Mouse (Mus musculus) intestine, embryonic 14.5 days (tissue): ENCODE results near the gene Polr2i. TPM values are rescaled to one million over a fixed set of nuclear protein-coding genes. Genes with fewer than 3 reads are reported as not detected.
"Not testable (repeated sequence)": the region's sequence is repeated elsewhere in the genome, so short reads cannot be mapped to it uniquely, and the experiment has no call there.

ENCODE experiments used
- ATAC-seq: fragments of 200-750 bp; cut with Nextera tagmentation; replicated peaks from 2 replicates; pipeline ENCODE4 v1.8.0; 2017; ENCODE audit warnings: low read depth, moderate number of reproducible peaks, moderate TSS enrichment, moderate library complexity; ENCODE audit not compliant: low FRiP score, low TSS enrichment
- DNase-seq: peaks from one replicate; pipeline ENCODE4 v3.0.0-alpha.2; 2018; ENCODE audit warnings: low spot score
- H3K27ac ChIP-seq: fragments of 300-500 bp; sonication (generic); 2 replicates; pipeline ENCODE4 v1.5.1; 2014; ENCODE audit warnings: low read depth, mild to moderate bottlenecking, control low read depth
- H3K27me3 ChIP-seq: fragments of 300-500 bp; sonication (generic); replicated peaks from 2 replicates; pipeline ENCODE4 v1.6.1; 2014; ENCODE audit warnings: low read length, control low read depth; ENCODE audit not compliant: control insufficient read depth, insufficient read depth
- H3K36me3 ChIP-seq: fragments of 300-500 bp; sonication (generic); 2 replicates; pipeline ENCODE4 v1.6.1; 2014; ENCODE audit warnings: low read length, control low read depth; ENCODE audit not compliant: control insufficient read depth, insufficient read depth
- H3K4me1 ChIP-seq: fragments of 300-500 bp; sonication (generic); replicated peaks from 2 replicates; pipeline ENCODE4 v1.6.1; 2014; ENCODE audit warnings: low read length, control low read depth, mixed read lengths; ENCODE audit not compliant: control insufficient read depth, insufficient read depth
- H3K4me2 ChIP-seq: fragments of 300-500 bp; sonication (generic); 2 replicates; pipeline ENCODE4 v1.6.1; 2014; ENCODE audit warnings: low read length
- H3K4me3 ChIP-seq: fragments of 300-500 bp; sonication (generic); 2 replicates; pipeline ENCODE4 v1.5.1; 2014; ENCODE audit warnings: low read depth, low read length, control low read depth, mixed read lengths
- H3K9ac ChIP-seq: fragments of 300-500 bp; sonication (generic); 2 replicates; pipeline ENCODE4 v1.6.1; 2014; ENCODE audit warnings: mild to moderate bottlenecking, low read length
- H3K9me3 ChIP-seq: fragments of 300-500 bp; sonication (generic); 2 replicates; pipeline ENCODE4 v1.6.1; 2016; ENCODE audit warnings: low read length, control low read depth; ENCODE audit not compliant: control insufficient read depth
- WGBS: fragments of 180-500 bp; shearing (Covaris S2); extraction: QIAGEN DNeasy Blood & Tissue Kit; methylation state at CpG from one replicate; pipeline ENCODE4 v1.1.7; 2014; 5-methylcytosine and 5-hydroxymethylcytosine counted together
- polyA plus RNA-seq: library from polyadenylated mRNA; unstranded; fragments of >200 nt; fragmentation: Nextera tagmentation; extraction: Ambion mirVana; gene quantifications from 2 replicates; pipeline ENCODE4 v1.2.1, GENCODE M21; 2014

Polr2i gene
- polyA plus RNA-seq, 1 experiment from 2014 or later = 159 TPM

- Histone ChIP-seq H3K4me2 (peak overlapping the region; percentile 82), H3K27me3 (no peaks in the 10 kb centered on the region), H3K27ac (peak overlapping the region; percentile 96), H3K36me3 (peaks cover 24% of the 10 kb centered on the region; the same call in 1 of the 2 replicates), H3K4me3 (peak overlapping the region; percentile 77), H3K9ac (peak overlapping the region; percentile 74), H3K9me3 (no peaks in the 10 kb centered on the region), H3K4me1 (peaks cover 6% of the 10 kb centered on the region)
- ATAC-seq (peak; percentile 14), DNase-seq (peak; percentile 81)
- WGBS = 3% methylated on average over 24 of the region's 24 CpGs
These were observed 942 bp downstream of the Polr2i start for GRCm38 (mm10) chr7:30232631-30233148.

- Histone ChIP-seq H3K36me3 (peaks cover 21% of the 10 kb centered on the region; the same call in 1 of the 2 replicates), H3K9me3 (no peaks in the 10 kb centered on the region), H3K27me3 (no peaks in the 10 kb centered on the region), H3K4me3 (no peak overlapping the region), H3K4me1 (peaks cover 6% of the 10 kb centered on the region), H3K4me2 (peak overlapping the region; percentile 82; the same call in 1 of the 2 replicates), H3K9ac (no peak overlapping the region), H3K27ac (no peak overlapping the region)
- ATAC-seq (no peak), DNase-seq (no peak)
- 86% methylated on average over 20 of the region's 20 CpGs for WGBS
These were observed 1.6 kb downstream of the Polr2i start for GRCm38 (mm10) chr7:30233387-30233786.

- DNase-seq = no peak
- H3K9ac ChIP-seq = no peak overlapping the region
- H3K27me3 ChIP-seq = no peaks in the 10 kb centered on the region
- 95% methylated on average over 15 of the region's 15 CpGs for WGBS
- H3K27ac ChIP-seq = no peak overlapping the region
- H3K4me3 ChIP-seq = no peak overlapping the region
- ATAC-seq = no peak
- H3K4me1 ChIP-seq = peaks cover 6% of the 10 kb centered on the region
- H3K4me2 ChIP-seq = no peak overlapping the region
- H3K36me3 ChIP-seq = peaks cover 15% of the 10 kb centered on the region; the same call in 1 of the 2 replicates
- H3K9me3 ChIP-seq = no peaks in the 10 kb centered on the region
These were observed 2.6 kb downstream of the Polr2i start for GRCm38 (mm10) chr7:30234276-30234858.

GRCm38 (mm10) chr7:30235091-30235490, 3.3 kb downstream of the Polr2i start:
- Histone ChIP-seq H3K36me3 (peaks cover 16% of the 10 kb centered on the region; the same call in 1 of the 2 replicates), H3K27me3 (no peaks in the 10 kb centered on the region), H3K4me2 (no peak overlapping the region), H3K9ac (no peak overlapping the region), H3K4me1 (peaks cover 6% of the 10 kb centered on the region), H3K4me3 (no peak overlapping the region), H3K27ac (no peak overlapping the region), H3K9me3 (no peaks in the 10 kb centered on the region)
- ATAC-seq (no peak), DNase-seq (no peak)
- 91% methylated on average over 8 of the region's 8 CpGs for WGBS

- ATAC-seq (no peak), DNase-seq (no peak)
- 86% methylated on average over 4 of the region's 4 CpGs for WGBS
- no peaks in the 10 kb centered on the region for H3K9me3 ChIP-seq
- no peak within 1 kb of the TSS for H3K4me2 ChIP-seq
- no peak within 1 kb of the TSS for H3K27ac ChIP-seq
- no peak within 1 kb of the TSS for H3K4me3 ChIP-seq
- H3K27me3 ChIP-seq = no peaks in the 10 kb centered on the region
- H3K36me3 ChIP-seq = peaks cover 18% of the 10 kb centered on the region; the same call in 1 of the 2 replicates
- H3K4me1 ChIP-seq = peaks cover 5% of the 10 kb centered on the region
- H3K9ac ChIP-seq = no peak within 1 kb of the TSS
These were observed 3.9 kb downstream of the Polr2i start, which contains the start of gene Ovol3 for GRCm38 (mm10) chr7:30235625-30236024. Gene Ovol3, minus strand, starts transcription at chr7:30235725.

- H3K9ac ChIP-seq = not testable (repeated sequence)
These were observed 5.6 kb downstream of the Polr2i start for GRCm38 (mm10) chr7:30237374-30237773.

GRCm38 (mm10) chr7:30251956-30252954, 20.5 kb downstream of the Polr2i start:
- DNase-seq = no peak
- Histone ChIP-seq H3K9me3 (no peaks in the 10 kb centered on the region), H3K4me2 (no peak overlapping the region), H3K4me1 (no peaks in the 10 kb centered on the region), H3K4me3 (no peak overlapping the region), H3K27me3 (no peaks in the 10 kb centered on the region), H3K9ac (no peak overlapping the region), H3K36me3 (peaks cover 4% of the 10 kb centered on the region; the same call in 1 of the 2 replicates), H3K27ac (no peak overlapping the region)
- ATAC-seq = no peak; the same call in 1 of the 2 replicates
- WGBS = 75% methylated on average over 12 of the region's 12 CpGs

More at GRCm38 (mm10) chr7:30237374-30237773, 5.6 kb downstream of the Polr2i start:
- H3K27ac ChIP-seq, H3K4me3 ChIP-seq, ATAC-seq, DNase-seq, H3K4me2 ChIP-seq, H3K4me1 ChIP-seq, H3K27me3 ChIP-seq, H3K9me3 ChIP-seq: not testable (repeated sequence)
- WGBS = 80% methylated on average over 3 of the region's 3 CpGs
- H3K36me3 ChIP-seq = peaks cover 28% of the 10 kb centered on the region

GRCm38 (mm10) chr7:30265041-30265440, 33.3 kb downstream of the Polr2i start:
- no peaks in the 10 kb centered on the region for H3K9me3 ChIP-seq
- no peaks in the 10 kb centered on the region for H3K4me1 ChIP-seq
- no peak for DNase-seq
- H3K4me2 ChIP-seq = no peak overlapping the region
- H3K36me3 ChIP-seq = peaks cover 20% of the 10 kb centered on the region
- WGBS = 73% methylated on average over 2 of the region's 2 CpGs
- no peak for ATAC-seq
- H3K27me3 ChIP-seq = no peaks in the 10 kb centered on the region
- H3K27ac ChIP-seq = no peak overlapping the region
- no peak overlapping the region for H3K9ac ChIP-seq
- H3K4me3 ChIP-seq = no peak overlapping the region
